Mouse (Mus musculus) liver, adult 2 months (tissue): Measurements from ENCODE around the gene Cfap299.

Experiments
- CTCF ChIP-seq: fragments of 200-500 bp; IDR thresholded peaks from 2 replicates; pipeline ENCODE4 v1.5.1; 2011; ENCODE audit warnings: low read depth, low read length, control low read depth
- POLR2A ChIP-seq: fragments of 200-500 bp; IDR thresholded peaks from 2 replicates; pipeline ENCODE4 v1.6.1; 2011; ENCODE audit warnings: low read length, control low read depth; ENCODE audit not compliant: insufficient read depth; ENCODE audit errors: extremely low read depth

DNA sequence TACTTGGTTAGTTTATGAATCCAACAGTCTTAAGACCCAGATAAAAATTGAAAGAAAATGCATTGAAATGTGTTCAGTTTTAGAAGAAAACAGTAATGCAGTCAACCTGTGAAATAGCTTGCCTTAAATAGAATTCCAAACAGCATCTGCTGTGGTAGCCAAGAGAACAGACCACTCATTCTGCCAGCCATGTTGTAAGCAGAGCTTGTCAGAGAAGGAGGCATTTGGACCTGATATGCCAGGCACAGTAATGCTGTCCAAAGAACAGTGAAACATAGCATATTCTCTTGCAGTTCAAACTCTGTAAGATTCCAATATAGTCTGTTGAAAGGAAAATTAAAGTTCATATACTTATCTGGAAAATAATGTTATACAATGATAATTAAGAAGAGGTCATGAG lies 321.2 kb downstream of the Cfap299 start:
- no peak for TF ChIP-seq POLR2A
- no peak for TF ChIP-seq CTCF
